Mouse (Mus musculus) embryonic facial prominence, embryonic 11.5 days (tissue): ENCODE measurements around the gene Tmem117. TPM values are rescaled to one million over a fixed set of nuclear protein-coding genes. Genes with fewer than 3 reads are reported as not detected.

Source experiments
- ATAC-seq: fragments of 200-750 bp; cut with Nextera tagmentation; replicated peaks from 2 replicates; pipeline ENCODE4 v1.8.0; 2017; ENCODE audit warnings: low read depth; ENCODE audit not compliant: insufficient number of reproducible peaks, low FRiP score, low TSS enrichment
- DNase-seq: peaks from one replicate; pipeline ENCODE4 v3.0.0-alpha.2; 2015; ENCODE audit warnings: low spot score
- H3K27ac ChIP-seq: fragments of 300-500 bp; sonication (generic); replicated peaks from 2 replicates; pipeline ENCODE4 v1.5.1; 2014; ENCODE audit warnings: mild to moderate bottlenecking, low read depth, low read length, control low read depth
- H3K27me3 ChIP-seq: fragments of 300-500 bp; sonication (generic); 2 replicates; pipeline ENCODE4 v1.6.1; 2014; ENCODE audit warnings: mild to moderate bottlenecking, low read length, moderate library complexity, mixed read lengths; ENCODE audit not compliant: control insufficient read depth, insufficient read depth
- H3K36me3 ChIP-seq: fragments of 300-500 bp; sonication (generic); replicated peaks from 2 replicates; pipeline ENCODE4 v1.6.1; 2014; ENCODE audit warnings: low read depth, mild to moderate bottlenecking, low read length, moderate library complexity, mixed read lengths; ENCODE audit not compliant: control insufficient read depth, insufficient read depth
- H3K4me1 ChIP-seq: fragments of 300-500 bp; sonication (generic); 2 replicates; pipeline ENCODE4 v1.6.1; 2014; ENCODE audit warnings: low read length, mixed read lengths; ENCODE audit not compliant: control insufficient read depth, insufficient read depth
- H3K4me2 ChIP-seq: fragments of 300-500 bp; sonication (generic); 2 replicates; pipeline ENCODE4 v1.6.1; 2014; ENCODE audit warnings: low read depth, mild to moderate bottlenecking, control low read depth, low read length, moderate library complexity
- H3K4me3 ChIP-seq: fragments of 300-500 bp; sonication (generic); 2 replicates; pipeline ENCODE4 v1.5.1; 2014; ENCODE audit warnings: low read depth, low read length, control low read depth
- H3K9ac ChIP-seq: fragments of 300-500 bp; sonication (generic); replicated peaks from 2 replicates; pipeline ENCODE4 v1.6.1; 2014; ENCODE audit warnings: mild to moderate bottlenecking, control low read depth, low read length
- H3K9me3 ChIP-seq: fragments of 300-500 bp; sonication (generic); replicated peaks from 2 replicates; pipeline ENCODE4 v1.6.1; 2016; ENCODE audit warnings: mild to moderate bottlenecking, low read length, inconsistent platforms, mixed read lengths; ENCODE audit not compliant: control insufficient read depth
- WGBS: fragments of 180-500 bp; shearing (Covaris S2); extraction: QIAGEN DNeasy Blood & Tissue Kit; methylation state at CpG from one replicate; pipeline ENCODE4 v1.1.7; 2014; 5-methylcytosine and 5-hydroxymethylcytosine counted together
- polyA plus RNA-seq: library from polyadenylated mRNA; unstranded; fragments of >200 nt; fragmentation: Nextera tagmentation; extraction: Ambion mirVana; gene quantifications from 2 replicates; pipeline ENCODE4 v1.2.1, GENCODE M21; 2014

Gene Tmem117
- polyA plus RNA-seq: 1.5 and 1.9 TPM in 2 replicates

DNA sequence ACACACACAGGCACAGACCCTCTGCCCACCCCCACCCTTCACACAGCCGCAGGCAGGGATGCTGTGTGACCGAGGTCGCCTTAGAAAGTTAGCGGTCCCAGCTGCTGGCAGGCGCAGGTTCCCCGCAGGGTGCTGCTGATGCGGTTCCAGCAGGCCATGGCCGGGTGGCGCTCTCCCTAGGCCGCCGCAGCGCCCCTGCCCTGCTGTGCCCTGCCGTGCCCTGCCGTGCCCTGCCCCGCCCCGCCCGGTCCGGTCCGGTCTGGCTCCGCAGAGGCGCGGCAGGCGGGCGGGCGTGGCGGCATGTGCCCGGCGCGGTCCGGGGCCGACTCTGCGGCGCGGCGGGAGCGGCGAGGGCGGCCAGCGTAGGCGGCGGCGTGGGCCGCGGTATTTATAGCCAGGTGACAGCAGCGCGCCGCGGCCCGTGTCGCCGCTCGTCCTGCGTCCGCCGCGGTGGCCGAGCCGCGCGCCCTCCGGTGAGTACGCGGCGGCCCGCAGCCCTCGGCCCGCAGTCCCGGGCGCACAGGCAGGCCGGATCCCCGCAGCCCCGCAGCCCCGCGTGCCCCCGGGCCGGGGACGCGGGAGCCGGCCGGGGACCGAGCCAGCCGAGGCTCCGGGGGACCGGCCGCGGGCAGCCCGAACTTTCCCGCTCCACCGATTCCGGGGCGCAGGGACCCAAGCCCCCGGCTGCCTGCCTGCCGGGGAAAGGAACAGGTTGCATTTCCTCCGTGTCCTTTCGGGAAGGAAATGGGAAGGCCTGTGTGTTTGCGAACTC is at the start of gene Tmem117:
Gene Tmem117, plus strand, starts transcription at position 403 of the 772 bp plus-strand sequence.
- peak within 1 kb of the TSS; percentile 68 for H3K4me3 ChIP-seq
- no peaks in the 10 kb centered on the region for H3K4me1 ChIP-seq
- H3K9ac ChIP-seq: peak within 1 kb of the TSS; percentile 70
- whole genome bisulfite sequencing: under 1% methylated on average over 86 of the region's 96 CpGs
- H3K27me3 ChIP-seq: peaks cover 6% of the 10 kb centered on the region
- H3K36me3 ChIP-seq: no peaks in the 10 kb centered on the region
- DNase-seq (peak; percentile 38), ATAC-seq (peak; percentile 70)
- H3K27ac ChIP-seq: no peak within 1 kb of the TSS
- H3K9me3 ChIP-seq: no peaks in the 10 kb centered on the region
- peak within 1 kb of the TSS; percentile 100 for H3K4me2 ChIP-seq

GRCm38 (mm10) chr15:94582000-94582593 is 46.9 kb upstream of the Tmem117 start:
- Histone ChIP-seq H3K4me3 (no peak overlapping the region), H3K4me2 (no peak overlapping the region), H3K9ac (no peak overlapping the region), H3K27me3 (no peaks in the 10 kb centered on the region), H3K36me3 (peaks cover 11% of the 10 kb centered on the region), H3K27ac (no peak overlapping the region), H3K9me3 (no peaks in the 10 kb centered on the region), H3K4me1 (no peaks in the 10 kb centered on the region)
- 58% methylated on average over 7 of the region's 7 CpGs for WGBS
- ATAC-seq (no peak), DNase-seq (no peak)

DNA sequence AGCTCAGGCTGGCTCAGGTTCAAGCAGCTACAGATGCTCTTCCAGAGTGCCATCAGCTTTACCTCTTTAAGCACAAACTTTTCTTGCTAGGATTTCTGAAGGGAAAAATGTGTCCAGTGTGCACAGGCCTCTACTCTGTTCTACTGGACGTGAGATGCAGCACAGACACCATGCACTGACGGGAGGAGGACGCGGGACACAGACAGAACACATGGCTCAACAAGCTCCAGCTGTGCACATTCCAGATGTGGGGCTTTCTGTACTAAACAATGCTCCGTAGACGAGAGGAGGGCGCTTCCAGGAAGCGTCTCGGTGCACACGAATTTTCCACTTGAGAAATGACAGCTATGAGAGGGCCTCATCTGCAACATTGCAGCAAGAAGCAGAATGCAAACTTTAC is 45.9 kb upstream of the Tmem117 start:
- Histone ChIP-seq H3K9ac (no peak overlapping the region), H3K4me3 (no peak overlapping the region), H3K27ac (no peak overlapping the region), H3K4me2 (no peak overlapping the region), H3K36me3 (peaks cover 11% of the 10 kb centered on the region), H3K4me1 (no peaks in the 10 kb centered on the region), H3K9me3 (no peaks in the 10 kb centered on the region), H3K27me3 (no peaks in the 10 kb centered on the region)
- ATAC-seq (no peak), DNase-seq (no peak)
- 92% methylated on average over 10 of the region's 10 CpGs for WGBS

DNA sequence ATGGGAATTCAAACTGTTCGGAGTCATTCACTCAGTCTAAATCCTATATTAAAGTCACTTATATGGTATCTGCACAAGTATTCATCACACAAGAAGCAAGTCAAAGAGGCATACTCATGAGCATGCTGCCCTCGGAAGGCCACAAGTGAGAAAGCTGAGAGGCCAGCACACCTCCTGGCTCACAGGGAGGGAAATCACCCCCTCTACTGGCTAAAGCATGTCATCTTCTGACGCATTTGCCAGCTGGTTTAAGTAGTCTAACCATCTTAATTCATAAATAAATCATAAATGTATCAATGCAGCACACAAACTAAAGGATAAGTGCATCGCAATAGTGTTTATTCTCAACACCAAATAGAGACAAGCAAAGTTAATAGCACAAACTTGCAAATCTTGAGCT is 44.3 kb upstream of the Tmem117 start:
- no peaks in the 10 kb centered on the region for H3K27me3 ChIP-seq
- no peak for DNase-seq
- ATAC-seq: no peak
- no peak overlapping the region for H3K4me2 ChIP-seq
- WGBS: 82% methylated on average over 4 of the region's 4 CpGs
- no peak overlapping the region for H3K9ac ChIP-seq
- H3K36me3 ChIP-seq: peaks cover 11% of the 10 kb centered on the region
- no peaks in the 10 kb centered on the region for H3K4me1 ChIP-seq
- H3K4me3 ChIP-seq: no peak overlapping the region
- H3K9me3 ChIP-seq: no peaks in the 10 kb centered on the region
- H3K27ac ChIP-seq: no peak overlapping the region

DNA sequence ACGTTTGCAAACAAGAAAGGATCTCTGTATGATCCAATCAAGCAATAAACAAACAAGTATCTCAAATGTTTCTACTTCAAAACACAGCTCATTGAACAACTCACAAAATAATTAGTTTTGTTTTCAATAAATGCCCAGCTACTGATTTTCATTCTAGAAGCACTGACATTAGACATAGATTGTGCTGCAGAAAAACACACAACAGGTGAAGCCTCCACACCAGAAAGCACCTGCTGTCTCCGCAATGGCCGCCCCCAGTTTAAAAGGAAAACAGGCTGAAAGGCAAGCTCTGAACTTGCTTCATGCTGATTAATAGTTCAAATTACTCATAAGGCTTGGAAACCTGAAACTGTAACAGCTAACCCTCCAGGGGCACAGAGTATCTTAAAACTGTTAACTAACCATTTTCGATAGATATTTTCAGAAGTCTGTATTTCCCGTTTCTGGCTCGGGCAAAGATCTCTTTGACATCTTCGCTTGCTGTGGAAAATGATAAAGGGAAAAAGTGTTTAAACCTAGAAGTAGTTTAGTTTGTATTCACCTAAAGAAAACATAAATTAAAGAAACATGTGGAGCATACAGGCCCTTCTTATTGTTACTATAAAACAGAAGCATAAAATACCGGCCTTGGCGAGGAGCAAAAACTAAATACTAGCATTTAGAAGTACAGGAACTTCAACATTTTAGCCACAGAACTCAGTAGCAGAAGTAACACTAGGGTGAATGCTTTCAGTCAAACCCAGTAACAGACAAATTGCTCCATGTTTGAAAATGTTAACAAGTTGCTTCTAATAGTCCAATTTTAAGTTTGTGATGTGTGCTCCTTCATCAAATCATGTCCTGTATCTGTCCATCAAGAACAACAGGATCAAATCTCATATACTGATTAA is 41.0 kb upstream of the Tmem117 start:
- no peak for DNase-seq

GRCm38 (mm10) chr15:94589219-94590075 is 39.6 kb upstream of the Tmem117 start, which contains the start of gene Twf1:
TSS of gene Twf1 (minus strand) at chr15:94589889.
- H3K4me1 ChIP-seq: no peaks in the 10 kb centered on the region
- ATAC-seq (peak; percentile 99), DNase-seq (peak; percentile 98)
- under 1% methylated on average over 64 of the region's 70 CpGs for WGBS
- no peaks in the 10 kb centered on the region for H3K27me3 ChIP-seq
- peak within 1 kb of the TSS; percentile 47 for H3K4me2 ChIP-seq
- no peaks in the 10 kb centered on the region for H3K36me3 ChIP-seq
- no peak within 1 kb of the TSS for H3K27ac ChIP-seq
- H3K4me3 ChIP-seq: peak within 1 kb of the TSS; percentile 83
- H3K9ac ChIP-seq: peak within 1 kb of the TSS; percentile 89
- H3K9me3 ChIP-seq: no peaks in the 10 kb centered on the region

More for the DNA sequence above, 41.0 kb upstream of the Tmem117 start:
- Histone ChIP-seq H3K9ac (no peak overlapping the region), H3K27ac (no peak overlapping the region), H3K4me2 (no peak overlapping the region), H3K27me3 (no peaks in the 10 kb centered on the region), H3K4me3 (no peak overlapping the region), H3K36me3 (peaks cover 6% of the 10 kb centered on the region), H3K4me1 (no peaks in the 10 kb centered on the region), H3K9me3 (no peaks in the 10 kb centered on the region)
- WGBS: 83% methylated on average over 9 of the region's 9 CpGs
- ATAC-seq: no peak

GRCm38 (mm10) chr15:94590083-94590482 is 38.9 kb upstream of the Tmem117 start:
- no peaks in the 10 kb centered on the region for H3K27me3 ChIP-seq
- peak overlapping the region; percentile 83 for H3K4me3 ChIP-seq
- no peaks in the 10 kb centered on the region for H3K9me3 ChIP-seq
- no peaks in the 10 kb centered on the region for H3K4me1 ChIP-seq
- DNase-seq: peak; percentile 10
- peak overlapping the region; percentile 24; the same call in 1 of the 2 replicates for H3K4me2 ChIP-seq
- 13% methylated on average over 8 of the region's 8 CpGs for whole genome bisulfite sequencing
- no peaks in the 10 kb centered on the region for H3K36me3 ChIP-seq
- H3K9ac ChIP-seq: no peak overlapping the region
- no peak overlapping the region for H3K27ac ChIP-seq
- ATAC-seq: no peak
